Mouse (Mus musculus) right cerebral cortex, adult 2 months (tissue): ENCODE results near the gene Tescl.
A peak's percentile ranks its signal among the peaks of the same experiment; 100 is the strongest.

ENCODE experiments used
- DNase-seq, 2 experiments: peaks; one replicate each; pipeline ENCODE4 v3.0.0; 2021 to 2022; ENCODE audit warnings: low spot score in 2 of 2

Tescl gene

DNA sequence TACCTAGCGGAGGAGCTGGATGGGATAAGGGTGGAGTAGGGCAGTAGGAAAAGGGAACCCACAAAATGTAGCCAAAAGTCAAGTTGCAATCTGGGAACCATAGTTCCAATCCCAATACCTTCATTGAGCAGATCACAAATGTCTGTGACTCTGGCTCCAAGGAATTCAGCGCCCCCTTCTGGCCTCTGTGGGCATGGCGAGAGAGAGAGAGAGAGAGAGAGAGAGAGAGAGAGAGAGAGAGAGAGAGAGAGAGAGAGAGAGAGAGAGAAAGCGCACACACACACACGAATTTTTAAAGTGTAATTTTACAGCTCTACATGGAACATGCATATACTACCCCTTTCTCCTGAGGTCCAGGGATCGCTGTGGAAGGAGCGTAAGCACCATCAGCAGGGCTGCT, 29.5 kb upstream of the Tescl start:
- peak; percentile 41 to 59 for DNase-seq

DNA sequence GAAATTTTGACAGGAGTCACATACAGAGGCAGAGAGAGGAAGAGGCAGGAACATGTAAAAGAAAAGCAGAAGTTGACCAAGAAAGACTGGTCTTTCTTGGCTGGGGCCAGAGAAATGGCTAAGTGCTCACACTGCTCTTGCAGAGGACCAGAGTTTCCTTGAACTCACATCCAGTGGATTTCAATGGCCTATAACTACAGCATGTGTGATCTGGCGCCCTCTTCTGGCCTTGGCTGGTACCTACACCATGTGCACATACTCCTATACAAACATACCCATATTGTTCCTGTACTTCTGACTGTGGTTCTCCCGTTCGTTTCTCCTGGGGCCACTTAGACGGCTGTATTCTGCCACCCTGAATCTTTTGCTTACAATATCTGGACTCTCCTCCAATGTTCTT, 27.3 kb upstream of the Tescl start:
- DNase-seq: no peak

DNA sequence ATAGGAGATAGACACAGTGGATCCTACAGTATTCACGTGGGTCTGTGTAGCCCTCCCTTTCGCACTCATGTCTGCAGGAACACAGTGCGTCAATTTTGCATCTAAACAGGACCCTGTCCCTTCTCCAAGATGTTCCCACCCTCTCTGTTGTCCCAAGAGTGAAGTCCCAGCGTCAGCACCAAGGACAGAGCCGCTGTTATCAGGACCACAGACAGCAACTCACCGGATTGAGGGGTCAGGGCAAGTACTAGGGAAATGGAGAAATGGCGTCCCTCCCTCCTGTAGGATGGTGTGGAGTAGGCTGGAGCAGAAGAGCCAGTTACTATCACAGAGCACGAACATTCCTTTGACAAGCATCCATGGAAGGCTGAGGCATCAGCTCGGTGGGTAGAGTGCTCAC, 25.5 kb upstream of the Tescl start:
- DNase-seq: no peak

DNA sequence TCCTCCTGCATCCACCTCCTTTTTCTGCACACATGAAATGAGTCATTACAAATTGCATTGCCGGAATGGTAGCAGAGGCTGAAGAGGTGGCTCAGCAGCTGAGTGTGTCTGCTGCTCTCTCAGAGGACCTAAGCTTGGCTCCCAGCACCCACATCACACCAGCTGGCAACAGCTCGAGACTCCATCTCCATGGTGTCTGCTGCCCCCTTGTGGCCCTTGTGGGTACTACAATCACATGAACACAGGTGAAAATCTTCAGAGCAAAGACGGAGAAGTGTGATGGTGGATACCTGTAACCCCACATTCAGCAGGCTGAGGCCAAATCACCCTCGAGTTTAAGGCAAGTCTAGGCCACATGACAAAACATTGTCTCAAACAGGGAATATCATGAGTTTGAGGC, 24.2 kb upstream of the Tescl start:
- no peak for DNase-seq

DNA sequence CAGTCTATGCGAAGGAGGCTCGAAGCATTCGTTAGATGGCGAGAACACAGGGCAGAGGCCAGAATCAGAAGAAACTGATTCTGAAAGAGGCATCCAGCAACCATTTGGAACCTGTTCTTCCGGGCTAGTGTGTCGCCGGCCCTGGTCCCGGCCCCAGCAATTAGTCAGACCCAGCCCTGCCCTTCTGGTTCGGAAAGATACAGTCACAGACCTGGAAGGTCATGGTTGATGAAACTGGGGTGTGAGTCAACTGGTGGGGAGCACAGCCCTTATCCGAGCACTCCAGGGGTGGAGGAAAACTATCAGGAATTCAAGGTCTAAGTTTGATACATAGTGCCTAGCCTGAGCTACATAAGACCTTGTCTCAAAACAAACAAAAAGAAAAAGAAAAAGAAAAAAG, 22.3 kb upstream of the Tescl start:
- no peak for DNase-seq

DNA sequence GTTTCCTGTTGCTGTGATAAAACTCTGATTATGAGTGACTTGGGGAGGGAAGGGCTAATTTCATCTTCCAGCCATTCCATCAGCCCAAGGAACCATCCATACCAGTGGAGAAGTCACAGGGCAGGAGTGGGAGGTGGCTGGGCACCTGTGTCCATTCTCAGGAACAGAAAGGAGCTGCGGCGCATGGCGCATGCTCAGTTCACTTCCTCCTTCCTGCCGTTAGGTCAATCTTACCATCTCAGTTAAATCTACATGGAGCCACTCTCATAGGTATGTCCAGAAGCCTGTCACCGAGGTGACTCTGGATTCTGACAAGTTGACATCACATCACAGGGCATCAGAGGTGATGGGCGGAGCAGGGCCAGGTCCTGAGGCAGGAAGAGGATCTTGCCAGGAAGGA, 21.9 kb upstream of the Tescl start:
- no peak for DNase-seq

DNA sequence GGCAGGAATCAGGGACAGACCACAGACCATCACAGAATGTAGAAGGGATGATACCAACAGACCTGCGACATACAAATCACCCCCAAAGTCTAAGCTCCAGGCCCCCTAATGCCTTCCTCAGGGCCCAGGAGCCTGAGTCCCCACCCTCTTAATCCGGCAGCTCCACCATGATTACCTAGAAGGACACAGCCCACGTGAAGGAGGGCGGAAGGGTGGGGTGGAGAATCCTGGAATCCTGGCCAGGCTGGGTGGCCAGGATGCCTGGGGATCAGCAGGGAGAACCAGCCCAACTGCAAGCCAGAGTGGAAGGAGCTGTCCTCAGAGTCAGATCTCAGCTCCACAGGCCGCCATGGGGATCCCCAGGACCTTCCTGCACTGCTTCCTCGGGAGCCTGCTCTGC, 15.2 kb upstream of the Tescl start, which contains the start of gene Lypd5:
Gene Lypd5, plus strand, starts transcription at position 301 of the 400 bp plus-strand sequence.
- no peak for DNase-seq

DNA sequence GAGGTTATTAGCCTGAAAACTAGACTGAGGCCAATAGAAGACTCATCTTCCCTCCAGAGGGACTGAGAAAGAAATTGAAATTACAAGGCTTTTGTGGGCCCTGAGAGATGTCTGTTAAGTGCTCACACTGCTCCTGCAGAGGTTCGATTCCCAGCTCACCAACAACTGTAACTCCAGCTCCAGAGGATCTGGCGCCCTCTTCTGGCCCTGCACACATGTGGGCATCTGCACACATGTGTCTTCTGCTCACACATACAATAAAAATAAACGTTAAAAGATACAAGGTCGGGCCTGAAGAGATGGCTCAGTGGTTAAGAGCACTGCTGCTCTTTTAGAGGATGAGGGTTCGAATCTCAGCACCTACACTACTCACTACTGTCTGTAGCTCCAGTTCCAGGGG, 12.7 kb upstream of the Tescl start:
- DNase-seq: no peak

DNA sequence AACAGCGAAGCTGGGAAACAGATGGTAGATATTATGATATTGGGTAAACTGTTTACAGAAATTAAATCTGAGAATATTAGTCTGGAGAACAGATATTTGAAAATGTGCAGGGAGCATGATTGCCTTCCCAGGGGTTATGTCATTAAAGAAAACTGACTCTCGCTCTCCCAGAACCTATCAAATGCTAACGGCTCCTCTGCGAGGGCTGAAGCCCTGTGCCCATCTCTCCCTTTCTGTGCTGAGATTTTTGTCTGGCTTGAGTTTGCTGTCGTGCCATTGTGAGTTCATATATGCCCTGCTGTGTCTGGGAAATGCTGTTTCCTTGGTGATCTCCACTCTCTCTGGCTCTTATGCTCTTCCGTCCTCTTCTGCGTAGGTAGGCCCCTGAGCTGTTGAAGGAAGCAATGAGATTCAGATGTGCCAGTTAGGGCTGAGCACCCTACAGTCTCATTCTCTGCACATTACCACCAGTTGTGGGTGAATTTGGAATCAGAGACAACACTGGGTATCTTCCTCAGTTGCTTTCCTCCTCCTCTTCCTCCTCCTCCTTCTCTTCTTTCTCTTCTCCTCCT, 10.1 kb upstream of the Tescl start:
- DNase-seq: peak; percentile 20 to 36

DNA sequence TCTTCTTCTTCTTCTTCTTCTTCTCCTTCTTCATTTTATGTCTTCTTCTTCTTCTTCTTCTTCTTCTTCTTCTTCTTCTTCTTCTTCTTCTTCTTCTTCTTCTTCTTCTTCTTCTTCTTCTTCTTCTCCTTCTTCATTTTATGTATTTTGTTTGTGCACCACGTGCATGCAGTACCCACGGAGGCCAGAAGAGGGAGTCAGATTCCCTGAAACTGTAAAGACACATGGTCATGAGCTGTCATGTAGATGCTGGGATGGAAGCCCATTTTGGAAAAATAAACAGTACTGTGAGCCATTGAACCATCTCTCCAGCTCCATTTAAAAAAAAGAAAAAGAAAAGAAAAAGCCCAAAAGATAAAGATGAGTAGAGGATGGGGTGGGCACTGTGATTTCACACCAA, 4.5 kb upstream of the Tescl start:
- no peak for DNase-seq

DNA sequence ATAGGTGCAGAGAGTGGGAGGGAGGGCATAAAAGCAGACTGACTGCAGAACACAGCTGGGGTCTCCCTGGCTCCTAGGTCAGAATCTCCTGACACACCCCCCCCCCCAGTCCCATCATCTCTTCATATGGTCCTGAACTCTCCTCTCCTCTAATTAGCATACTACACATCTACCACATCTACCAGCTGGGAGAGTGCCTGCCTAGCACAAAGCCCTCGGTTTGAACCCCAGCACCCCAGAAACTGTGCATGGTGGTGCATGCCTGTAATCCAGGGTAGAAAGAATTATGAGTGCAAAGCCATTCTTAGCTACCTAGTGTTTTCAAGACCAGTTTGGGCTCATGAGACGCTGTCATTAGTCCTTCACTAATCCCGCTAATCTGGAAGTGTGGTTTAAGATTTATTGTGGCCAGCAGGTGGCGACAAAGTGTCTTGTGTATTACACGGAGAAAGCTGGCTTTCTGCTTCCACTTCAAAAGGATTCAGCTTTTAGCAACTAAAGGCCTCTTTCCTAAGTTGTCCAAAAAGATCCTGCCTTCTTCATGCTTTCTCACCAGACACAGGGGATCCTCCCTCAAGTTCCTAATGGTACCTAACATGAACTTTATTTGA, 2.1 kb upstream of the Tescl start:
- DNase-seq: peak; percentile 87

DNA sequence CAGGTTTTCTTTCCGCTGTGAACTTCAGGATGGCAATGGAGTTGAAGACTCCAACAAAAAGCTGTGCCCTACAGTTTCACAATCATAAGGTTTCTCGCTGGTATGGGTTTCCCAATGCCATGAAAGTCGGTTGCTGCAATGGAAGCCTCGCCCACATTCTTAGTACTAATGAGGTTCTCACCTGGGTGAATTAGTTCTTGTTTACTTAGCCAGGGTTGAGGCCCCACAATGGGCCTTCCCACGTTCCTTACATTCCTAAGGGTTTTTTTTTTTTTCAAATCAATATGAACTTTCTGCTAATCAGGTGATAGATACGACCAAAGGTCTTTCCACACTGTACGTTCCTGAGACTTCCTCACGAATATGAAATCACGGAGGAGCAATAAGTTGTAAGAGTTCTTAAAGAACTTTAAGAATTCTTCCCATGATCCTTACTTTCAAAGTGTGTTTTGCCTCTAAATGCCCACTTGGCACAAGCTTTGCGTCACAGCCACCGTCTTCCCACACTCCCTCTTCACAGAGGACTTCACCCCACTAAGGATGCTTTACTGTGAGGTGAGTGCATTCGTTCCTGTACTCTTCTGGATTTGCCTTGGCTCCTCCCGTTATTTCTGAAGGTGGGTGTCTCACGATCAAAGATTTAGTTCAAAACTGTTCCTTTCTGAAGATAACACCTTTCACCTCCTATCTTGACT, 6.3 kb downstream of the Tescl start:
- DNase-seq: no peak

DNA sequence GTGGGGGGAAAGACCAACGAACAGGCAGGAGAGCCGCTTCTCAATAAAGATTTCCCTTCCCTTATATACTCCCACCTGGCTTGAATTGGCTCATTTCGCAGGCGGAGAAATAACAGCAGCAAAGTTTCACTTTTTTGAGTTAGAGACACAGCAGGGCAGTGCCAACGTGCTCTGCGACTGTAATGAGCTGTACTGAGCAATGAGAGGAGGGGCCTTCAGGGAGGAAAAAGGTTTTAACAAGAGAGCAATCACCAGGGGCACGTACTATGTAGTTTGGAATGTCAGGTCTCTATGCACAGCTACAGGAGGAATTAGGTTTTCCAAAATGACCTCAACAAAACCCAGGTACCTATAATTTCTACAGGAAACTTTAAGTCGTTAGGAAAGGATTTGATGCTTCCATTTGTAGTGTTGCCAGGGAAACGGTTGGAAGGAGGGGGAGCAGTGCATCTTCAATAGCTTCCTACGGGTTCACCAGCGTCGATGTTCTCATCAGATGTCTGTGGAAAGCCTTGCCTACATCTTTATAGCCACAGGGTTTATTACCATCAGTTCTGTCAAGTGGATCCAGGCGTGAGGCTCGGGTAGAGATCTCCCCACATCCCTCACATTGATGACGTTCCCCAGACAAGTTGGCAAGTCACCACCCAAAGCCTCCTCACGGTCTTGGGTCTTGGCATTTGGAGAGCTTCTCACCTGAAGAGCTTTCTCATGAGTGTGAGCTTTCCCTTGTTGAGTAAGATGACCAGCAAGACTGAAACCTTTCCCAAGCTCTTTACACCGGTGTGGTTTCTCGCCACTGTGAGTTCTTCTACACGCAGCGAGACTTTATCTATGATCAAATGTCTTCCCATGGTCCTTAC, 7.2 kb downstream of the Tescl start:
- peak; percentile 24 to 38 for DNase-seq

DNA sequence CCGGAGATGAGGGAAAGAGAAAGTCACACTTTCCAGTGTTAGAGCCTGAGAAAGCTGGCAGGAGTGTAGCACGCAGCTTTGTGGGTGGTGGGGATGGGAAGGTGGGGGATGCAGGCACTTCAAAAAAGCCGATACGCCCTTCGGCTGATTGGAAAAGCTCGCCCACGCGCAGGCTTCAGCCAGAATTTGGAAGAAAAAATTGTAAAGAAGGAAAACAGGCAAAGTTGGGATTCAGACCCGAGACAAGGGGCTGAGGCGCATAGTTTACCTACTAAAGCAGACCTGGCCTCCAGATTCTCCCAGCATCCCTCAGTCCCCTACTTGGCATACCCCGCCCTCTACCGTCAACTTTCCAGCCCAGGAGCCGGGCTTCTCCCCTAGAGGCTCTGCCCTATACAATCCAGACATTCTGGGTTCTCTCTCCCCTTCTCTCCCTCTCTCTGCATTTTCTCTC, 8.0 kb downstream of the Tescl start:
- peak; percentile 75 to 78 for DNase-seq

DNA sequence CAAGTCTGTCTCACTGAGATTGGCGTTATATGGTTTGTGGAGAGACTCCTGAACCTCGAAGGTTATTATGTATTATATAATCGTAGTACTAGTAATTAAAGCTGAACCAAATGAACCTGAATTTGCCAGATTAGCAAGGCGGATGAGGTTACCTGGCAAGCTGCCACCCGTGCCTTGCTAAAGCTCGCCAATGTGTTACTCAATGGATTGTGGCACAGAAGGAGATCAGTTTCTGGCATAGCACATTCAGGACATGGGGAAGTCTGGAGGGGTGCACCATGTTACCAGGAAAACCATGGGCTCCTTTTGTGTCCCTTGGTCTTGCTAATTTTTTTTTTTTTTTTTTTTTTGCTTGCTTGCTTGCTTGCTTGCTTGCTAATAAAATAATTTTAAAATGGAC, 8.5 kb downstream of the Tescl start:
- DNase-seq: no peak

DNA sequence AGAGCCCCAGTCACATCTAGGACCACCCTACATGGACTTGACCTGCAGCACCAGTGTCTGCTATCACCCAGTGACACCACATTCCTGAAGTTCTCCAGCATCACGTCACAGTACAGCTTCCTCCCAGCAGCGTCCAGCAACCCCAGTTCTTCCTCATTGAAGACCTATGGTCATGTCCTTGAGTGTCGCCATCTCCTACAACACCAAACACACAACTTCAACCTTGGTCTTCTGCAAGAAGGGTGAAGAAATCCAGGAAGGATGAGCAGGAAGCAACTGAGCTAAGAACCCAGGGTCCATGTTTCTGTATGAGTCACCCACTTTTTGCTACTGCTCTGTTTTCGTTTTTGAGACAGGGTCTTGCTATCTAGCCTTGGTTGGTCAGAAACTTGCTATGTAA, 11.1 kb downstream of the Tescl start:
- DNase-seq: no peak

DNA sequence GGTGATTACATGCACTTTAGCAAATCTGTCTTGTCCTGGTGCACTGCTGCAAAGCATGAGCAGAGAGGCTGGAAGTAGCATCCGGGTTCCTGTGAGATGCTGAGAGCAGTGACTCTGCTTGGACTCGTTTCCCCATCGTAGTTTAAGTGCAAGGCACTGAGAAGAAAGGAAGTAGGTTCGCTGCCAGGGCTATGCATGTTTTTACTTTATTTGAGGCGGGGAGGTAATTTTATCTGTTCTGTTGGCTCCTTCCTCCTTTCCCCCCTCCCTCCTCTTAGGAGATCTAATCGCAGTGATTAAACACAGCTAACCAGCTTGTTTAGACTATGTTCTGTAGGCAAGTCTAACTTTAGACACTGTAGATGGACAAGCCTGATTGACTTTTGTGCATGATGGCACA, 14.8 kb downstream of the Tescl start:
- no peak for DNase-seq

DNA sequence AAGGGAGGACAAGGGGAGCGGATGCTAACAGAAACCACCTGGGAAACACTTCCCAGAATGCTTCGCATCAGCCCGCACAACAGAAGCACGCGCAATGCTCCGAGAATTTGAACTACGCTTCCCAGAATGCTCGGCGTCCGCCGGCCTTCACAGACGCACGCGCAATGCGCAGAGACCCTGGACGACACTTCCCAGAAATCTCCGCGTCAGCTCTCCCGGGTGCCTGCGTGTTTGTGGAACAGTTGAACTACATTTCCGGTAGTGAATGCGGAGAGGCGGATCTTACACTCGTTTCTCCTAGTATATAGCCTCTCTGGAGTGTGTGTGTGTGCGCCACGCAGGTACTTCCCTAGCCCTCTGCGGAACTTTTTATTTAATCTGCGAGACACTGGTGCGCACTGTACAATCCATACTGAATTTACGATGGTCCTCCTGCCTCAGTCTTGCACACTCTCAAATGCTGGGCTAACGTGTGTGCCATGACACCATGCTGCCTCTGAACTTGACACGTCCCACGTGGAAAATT, 17.1 kb downstream of the Tescl start, which contains the start of gene Zfp94:
Gene Zfp94, minus strand, starts transcription at position 100 of the 526 bp plus-strand sequence.
- peak; percentile 99 for DNase-seq

DNA sequence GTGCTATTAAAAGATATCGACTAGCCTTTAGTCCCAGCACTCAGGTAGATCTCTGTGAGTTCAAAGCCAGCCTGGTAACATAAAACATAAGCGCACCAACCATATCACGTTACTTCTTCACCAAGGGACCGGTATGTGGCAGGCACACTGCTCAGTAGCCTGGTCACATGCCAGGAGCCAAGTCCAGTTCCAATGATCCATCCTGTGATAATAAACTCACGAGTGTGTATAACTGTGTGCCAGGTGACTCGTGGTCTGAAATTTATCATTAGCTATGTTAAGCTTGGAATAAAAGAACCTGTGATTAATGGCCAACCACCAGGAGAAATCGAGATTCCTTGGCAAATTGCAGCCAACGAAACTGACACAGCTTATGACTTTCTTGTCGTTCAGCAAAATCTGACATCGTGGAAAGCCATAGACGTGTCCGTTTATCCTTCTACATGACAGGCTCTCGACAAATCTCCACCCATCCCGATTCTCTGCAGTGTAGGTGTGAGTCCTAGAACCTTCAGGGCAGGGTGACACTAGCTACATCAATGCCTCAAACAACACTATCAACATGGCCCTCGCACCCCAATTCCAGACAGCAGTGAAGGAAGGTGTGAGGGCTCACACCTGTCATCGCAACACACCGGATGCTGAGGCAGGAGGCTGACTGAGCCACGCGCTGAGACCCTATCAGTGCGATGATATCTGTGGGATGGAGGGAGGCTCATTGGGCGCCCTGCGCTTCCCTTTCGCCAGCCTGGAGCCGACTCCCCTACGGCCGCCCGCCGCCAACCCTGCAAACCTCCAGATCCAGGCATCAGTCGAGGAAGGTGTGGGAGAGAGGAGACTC, 17.8 kb downstream of the Tescl start:
- DNase-seq: no peak

DNA sequence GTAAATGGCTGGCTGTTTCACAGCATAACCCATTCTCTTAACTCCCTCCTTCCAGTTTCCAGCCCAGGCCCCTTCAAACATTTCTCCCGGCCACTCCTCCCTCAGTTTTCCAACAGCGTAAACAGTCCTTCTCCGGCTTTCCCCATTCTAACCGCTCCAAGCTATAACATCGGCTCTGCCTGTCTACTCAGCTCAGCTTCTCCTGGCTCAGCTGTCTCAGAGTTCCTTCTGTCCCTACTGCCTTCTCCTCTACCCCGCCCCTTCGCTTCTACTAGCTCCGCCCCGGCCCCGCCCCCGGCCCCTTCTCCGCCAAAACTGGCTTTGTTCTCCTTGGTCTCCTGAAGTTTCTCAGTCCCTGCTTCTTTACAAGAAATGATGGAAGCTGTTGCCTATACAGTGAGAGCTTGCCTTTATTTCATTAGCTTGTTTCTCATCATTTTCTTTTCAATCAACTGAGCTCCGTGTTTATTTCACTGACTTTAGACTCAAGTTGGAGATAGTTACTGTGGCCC, 32.9 kb downstream of the Tescl start, which contains the start of gene Zfp61:
Gene Zfp61, minus strand, starts transcription at position 462 of the 512 bp plus-strand sequence.
- DNase-seq: no peak
